Mouse (Mus musculus) leukemia stem cell, adult 10-12 weeks (primary cell): ENCODE data around the gene Msl3. TPM values are rescaled to one million over a fixed set of nuclear protein-coding genes. Genes with fewer than 3 reads are reported as not detected.

ENCODE experiments used
- polyA plus RNA-seq: library from polyadenylated mRNA; stranded (reverse); fragments of >175 nt; gene quantifications from 2 replicates; pipeline ENCODE4 v1.2.3, GENCODE M21; 2012; ENCODE audit warnings: low replicate concordance

The Msl3 gene
- 0.84 and 23.6 TPM in 2 replicates for polyA plus RNA-seq

GRCm38 (mm10) chrX:168673525-168674406 is at the start of gene Msl3:
Gene Msl3, minus strand, starts transcription at chrX:168673898.

Other genes with a start within 250 kb of the Msl3 start
- not detected in 2 replicates for gene Frmpd4, start 96.7 kb downstream of the Msl3 start, polyA plus RNA-seq
- 3.8 and 10.4 TPM in 2 replicates for gene Arhgap6, start 121.2 kb upstream of the Msl3 start, polyA plus RNA-seq